Mouse (Mus musculus) liver, embryonic 16.5 days (tissue): ENCODE results near the gene Tppp2. TPM values are rescaled to one million over a fixed set of nuclear protein-coding genes. Genes with fewer than 3 reads are reported as not detected.

Source experiments
- ATAC-seq: fragments of 200-750 bp; cut with Nextera tagmentation; 2 replicates; pipeline ENCODE4 v1.8.0; 2017; ENCODE audit warnings: low read depth, mild to moderate bottlenecking, moderate number of reproducible peaks, moderate library complexity
- H3K27ac ChIP-seq: fragments of 300-500 bp; sonication (generic); 2 replicates; pipeline ENCODE4 v1.5.1; 2014; ENCODE audit warnings: mild to moderate bottlenecking, low read length
- H3K27me3 ChIP-seq: fragments of 300-500 bp; sonication (generic); 2 replicates; pipeline ENCODE4 v1.6.1; 2014; ENCODE audit warnings: low read depth, low read length, mixed read lengths; ENCODE audit not compliant: control insufficient read depth, insufficient read depth
- H3K36me3 ChIP-seq: fragments of 300-500 bp; sonication (generic); 2 replicates; pipeline ENCODE4 v1.6.1; 2014; ENCODE audit warnings: mild to moderate bottlenecking; ENCODE audit not compliant: control insufficient read depth, insufficient read depth
- H3K4me1 ChIP-seq: fragments of 300-500 bp; sonication (generic); 2 replicates; pipeline ENCODE4 v1.6.1; 2014; ENCODE audit warnings: low read depth, low read length, mixed read lengths; ENCODE audit not compliant: control insufficient read depth
- H3K4me2 ChIP-seq: fragments of 300-500 bp; sonication (generic); 2 replicates; pipeline ENCODE4 v1.6.1; 2014; ENCODE audit warnings: low read depth, low read length, mixed read lengths
- H3K4me3 ChIP-seq: fragments of 300-500 bp; sonication (generic); 2 replicates; pipeline ENCODE4 v1.5.1; 2014; ENCODE audit warnings: low read depth, mild to moderate bottlenecking, low read length
- H3K9ac ChIP-seq: fragments of 300-500 bp; sonication (generic); 2 replicates; pipeline ENCODE4 v1.6.1; 2014; ENCODE audit warnings: low read depth, low read length
- H3K9me3 ChIP-seq: fragments of 300-500 bp; sonication (generic); replicated peaks from 2 replicates; pipeline ENCODE4 v1.6.1; 2016; ENCODE audit warnings: low read length; ENCODE audit not compliant: control insufficient read depth
- WGBS: fragments of 180-500 bp; shearing (Covaris S2); extraction: QIAGEN DNeasy Blood & Tissue Kit; methylation state at CpG from one replicate; pipeline ENCODE4 v1.1.7; 2014; ENCODE audit not compliant: insufficient replicate concordance; 5-methylcytosine and 5-hydroxymethylcytosine counted together
- polyA plus RNA-seq: library from polyadenylated mRNA; unstranded; fragments of >200 nt; fragmentation: Nextera tagmentation; extraction: Ambion mirVana; gene quantifications from 2 replicates; pipeline ENCODE4 v1.2.1, GENCODE M21; 2015

Gene Tppp2
- polyA plus RNA-seq, 1 experiment from 2014 or later: not detected

DNA sequence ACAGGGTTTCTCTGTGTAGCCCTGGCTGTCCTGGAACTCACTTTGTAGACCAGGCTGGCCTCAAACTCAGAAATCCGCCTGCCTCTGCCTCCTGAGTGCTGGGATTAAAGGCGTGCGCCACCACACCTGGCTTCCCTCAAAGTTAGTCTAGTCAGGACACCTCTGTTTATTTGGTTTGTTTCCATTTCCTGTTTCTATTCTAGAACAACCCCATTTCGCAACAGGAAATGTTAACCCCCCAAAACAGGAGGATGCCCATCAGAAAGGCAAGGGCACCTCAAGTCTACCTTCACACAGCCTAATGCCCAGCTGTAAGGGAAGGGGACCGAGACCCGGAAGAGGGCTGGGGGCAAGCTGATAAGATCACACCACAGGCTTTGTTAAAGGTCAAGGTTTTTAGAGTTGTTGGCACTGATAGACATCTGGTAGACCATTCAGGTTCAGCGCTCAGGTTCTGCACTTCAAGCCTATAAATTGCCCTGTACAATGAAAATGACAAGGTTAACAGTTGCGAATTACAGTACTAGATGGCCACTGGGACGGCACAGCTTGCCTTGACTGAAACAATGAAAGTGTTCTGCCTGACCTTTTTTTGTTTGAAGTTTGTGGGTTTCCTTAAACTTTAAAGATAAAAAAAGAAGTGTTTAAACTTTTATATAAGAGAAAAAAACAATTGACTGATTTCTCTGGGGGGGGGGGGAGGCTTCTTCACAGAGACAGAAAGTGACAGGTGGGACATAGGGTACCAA is 25.9 kb upstream of the Tppp2 start, which contains the start of gene Slc39a2:
Gene Slc39a2, plus strand, starts transcription at position 699 of the 749 bp plus-strand sequence.
- ATAC-seq: no peak
- no peak within 1 kb of the TSS for H3K27ac ChIP-seq
- no peak within 1 kb of the TSS for H3K4me2 ChIP-seq
- peaks cover 25% of the 10 kb centered on the region for H3K36me3 ChIP-seq
- H3K27me3 ChIP-seq: no peaks in the 10 kb centered on the region
- H3K9me3 ChIP-seq: no peaks in the 10 kb centered on the region
- WGBS: 75% methylated on average over 9 of the region's 9 CpGs
- peaks cover 9% of the 10 kb centered on the region for H3K4me1 ChIP-seq
- H3K4me3 ChIP-seq: no peak within 1 kb of the TSS
- H3K9ac ChIP-seq: no peak within 1 kb of the TSS

- Histone ChIP-seq H3K9ac (no peak overlapping the region), H3K9me3 (no peaks in the 10 kb centered on the region), H3K4me2 (no peak overlapping the region), H3K27me3 (no peaks in the 10 kb centered on the region), H3K4me3 (no peak overlapping the region), H3K27ac (no peak overlapping the region), H3K4me1 (peaks cover 9% of the 10 kb centered on the region), H3K36me3 (peaks cover 25% of the 10 kb centered on the region)
- 0 out of 2 replicates have a peak, but pooled peaks have one; percentile 47 for ATAC-seq
- 44% methylated on average over 10 of the region's 10 CpGs for WGBS
Measured at GRCm38 (mm10) chr14:51893094-51893794, 25.0 kb upstream of the Tppp2 start.

- WGBS: 34% methylated on average over 3 of the region's 3 CpGs
- no peak overlapping the region for H3K27ac ChIP-seq
- H3K4me3 ChIP-seq: no peak overlapping the region
- H3K9ac ChIP-seq: no peak overlapping the region
- H3K36me3 ChIP-seq: peaks cover 23% of the 10 kb centered on the region
- H3K4me1 ChIP-seq: peaks cover 9% of the 10 kb centered on the region
- no peaks in the 10 kb centered on the region for H3K27me3 ChIP-seq
- H3K9me3 ChIP-seq: no peaks in the 10 kb centered on the region
- H3K4me2 ChIP-seq: no peak overlapping the region
- peak; percentile 30; the same call in 1 of the 2 replicates for ATAC-seq
Measured at GRCm38 (mm10) chr14:51893809-51894208, 24.4 kb upstream of the Tppp2 start.

DNA sequence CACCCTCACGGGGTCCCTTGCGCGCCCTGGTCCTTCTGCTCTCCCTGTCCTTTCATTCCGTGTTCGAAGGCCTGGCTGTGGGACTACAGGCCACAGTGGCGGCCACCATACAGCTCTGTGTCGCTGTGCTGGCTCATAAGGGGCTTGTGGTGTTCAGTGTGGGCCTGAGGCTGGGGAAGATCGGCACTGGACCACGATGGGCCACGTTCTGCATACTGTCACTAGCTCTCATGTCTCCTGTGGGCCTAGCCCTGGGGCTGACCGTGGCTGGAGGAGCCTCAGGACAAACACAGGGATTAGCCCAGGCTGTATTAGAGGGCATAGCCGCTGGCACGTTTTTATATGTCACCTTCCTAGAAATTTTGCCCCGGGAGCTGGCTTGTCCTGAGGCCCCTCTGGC is 23.2 kb upstream of the Tppp2 start:
- no peaks in the 10 kb centered on the region for H3K27me3 ChIP-seq
- no peak overlapping the region for H3K27ac ChIP-seq
- no peaks in the 10 kb centered on the region for H3K9me3 ChIP-seq
- ATAC-seq: no peak
- peaks cover 9% of the 10 kb centered on the region for H3K4me1 ChIP-seq
- peaks cover 15% of the 10 kb centered on the region for H3K36me3 ChIP-seq
- no peak overlapping the region for H3K4me2 ChIP-seq
- no peak overlapping the region for H3K4me3 ChIP-seq
- 66% methylated on average over 14 of the region's 14 CpGs for WGBS
- H3K9ac ChIP-seq: no peak overlapping the region

DNA sequence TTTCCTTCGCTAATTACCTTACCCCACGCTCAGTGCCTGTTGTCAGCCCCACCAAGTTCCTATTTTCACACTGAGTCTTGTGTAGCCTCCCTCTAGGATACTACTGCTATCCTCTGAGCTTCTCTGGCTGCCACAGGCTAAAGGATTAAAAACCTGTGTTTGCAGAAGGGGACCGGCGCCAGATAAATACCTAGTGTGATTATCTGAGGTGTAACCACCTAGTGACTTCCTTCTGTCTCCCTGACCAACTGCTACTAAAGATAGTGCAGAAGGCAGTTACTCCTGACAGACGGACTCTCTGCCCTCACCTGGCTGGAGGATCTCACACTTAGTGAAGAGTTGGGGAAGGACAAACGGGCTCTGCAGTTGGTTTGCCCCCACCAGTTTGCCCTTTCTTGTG is 22.2 kb upstream of the Tppp2 start:
- Histone ChIP-seq H3K4me2 (no peak overlapping the region), H3K27me3 (no peaks in the 10 kb centered on the region), H3K36me3 (peaks cover 8% of the 10 kb centered on the region), H3K9ac (no peak overlapping the region), H3K27ac (no peak overlapping the region), H3K4me1 (peaks cover 9% of the 10 kb centered on the region), H3K4me3 (no peak overlapping the region), H3K9me3 (no peaks in the 10 kb centered on the region)
- 37% methylated on average over 6 of the region's 6 CpGs for WGBS
- no peak for ATAC-seq

GRCm38 (mm10) chr14:51896539-51897170 is 21.6 kb upstream of the Tppp2 start:
- no peak overlapping the region for H3K4me2 ChIP-seq
- 60% methylated on average over 8 of the region's 8 CpGs for WGBS
- no peak for ATAC-seq
- H3K9ac ChIP-seq: no peak overlapping the region
- peaks cover 2% of the 10 kb centered on the region; the same call in 1 of the 2 replicates for H3K36me3 ChIP-seq
- H3K27ac ChIP-seq: no peak overlapping the region
- no peaks in the 10 kb centered on the region for H3K9me3 ChIP-seq
- H3K4me3 ChIP-seq: no peak overlapping the region
- H3K4me1 ChIP-seq: peaks cover 9% of the 10 kb centered on the region
- no peaks in the 10 kb centered on the region for H3K27me3 ChIP-seq

DNA sequence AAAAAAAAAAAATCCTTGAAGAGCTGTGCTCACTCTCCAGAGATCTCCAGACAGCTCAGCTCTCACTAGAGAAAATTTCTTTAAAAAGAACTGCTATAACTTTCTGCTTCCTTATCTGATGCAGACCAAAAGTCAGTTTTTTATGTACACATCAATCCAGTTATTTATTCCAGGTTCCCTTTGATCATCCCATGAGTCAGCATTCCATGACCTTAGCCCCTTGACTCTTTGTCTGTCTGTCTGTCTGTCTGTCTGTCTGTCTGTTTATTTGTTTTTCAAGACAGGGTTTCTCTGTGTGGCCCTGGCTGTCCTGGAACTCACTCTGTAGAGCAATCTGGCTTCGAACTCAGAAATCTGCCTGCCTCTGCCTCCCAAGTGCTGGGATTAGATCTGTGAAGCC is 18.9 kb upstream of the Tppp2 start:
- Histone ChIP-seq H3K36me3 (no peaks in the 10 kb centered on the region), H3K9ac (no peak overlapping the region), H3K27me3 (no peaks in the 10 kb centered on the region), H3K4me2 (no peak overlapping the region), H3K9me3 (no peaks in the 10 kb centered on the region), H3K4me1 (no peaks in the 10 kb centered on the region), H3K4me3 (no peak overlapping the region), H3K27ac (no peak overlapping the region)
- ATAC-seq: no peak
- WGBS: 73% methylated on average over 1 of the region's 1 CpGs

DNA sequence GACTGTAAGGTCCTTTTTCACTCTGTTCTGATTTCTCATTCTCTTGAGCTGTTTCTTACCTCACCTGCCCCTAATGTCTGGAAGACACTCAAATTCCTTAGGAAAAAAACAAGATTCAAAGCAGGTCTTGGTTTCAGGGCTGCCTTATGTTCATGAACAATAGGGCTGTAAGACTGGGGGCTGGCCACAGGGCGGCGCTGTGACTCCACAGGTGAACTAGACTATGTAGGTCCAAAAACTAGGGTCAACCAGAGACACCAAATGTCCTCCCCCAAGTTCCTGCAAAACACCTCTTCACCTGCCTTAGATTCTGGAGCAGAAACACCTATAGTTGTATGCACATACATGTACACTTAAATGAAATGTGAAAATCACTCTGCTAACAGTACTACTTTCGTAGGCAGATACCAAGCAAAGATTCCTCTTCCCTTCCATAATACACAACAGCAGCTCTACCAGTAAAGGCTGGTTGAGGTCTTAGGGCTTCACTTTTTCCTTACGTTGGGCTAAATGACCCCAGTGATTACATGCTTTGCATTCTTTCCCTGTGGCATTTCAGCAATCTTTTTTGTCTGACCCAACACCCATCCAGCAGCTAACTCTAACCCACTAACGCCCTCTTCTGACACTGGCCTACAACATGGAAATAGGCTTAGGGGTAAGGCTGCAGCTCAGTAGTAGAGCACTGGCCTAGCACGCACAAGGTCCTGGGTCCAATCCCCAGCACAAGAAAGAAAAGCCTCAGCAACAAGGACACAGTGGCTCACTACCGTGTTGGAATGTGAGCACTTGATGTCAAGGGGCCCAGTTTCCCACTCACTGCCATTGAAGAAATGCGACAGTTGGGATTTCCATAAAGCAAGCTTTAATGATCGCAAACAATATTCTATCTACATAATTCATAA is 15.2 kb upstream of the Tppp2 start:
- Histone ChIP-seq H3K4me3 (no peak overlapping the region), H3K4me2 (no peak overlapping the region), H3K36me3 (no peaks in the 10 kb centered on the region), H3K27ac (no peak overlapping the region), H3K4me1 (peaks cover 17% of the 10 kb centered on the region), H3K27me3 (no peaks in the 10 kb centered on the region), H3K9ac (no peak overlapping the region; the same call in 1 of the 2 replicates), H3K9me3 (no peaks in the 10 kb centered on the region)
- 55% methylated on average over 9 of the region's 9 CpGs for WGBS
- ATAC-seq: no peak; the same call in 1 of the 2 replicates
